Mouse (Mus musculus) right cerebral cortex, postnatal 25 days (tissue): ENCODE results near the gene Pax7.

Experiments used
- DNase-seq: peaks from one replicate; pipeline ENCODE4 v3.0.0; 2022

Pax7 gene

DNA sequence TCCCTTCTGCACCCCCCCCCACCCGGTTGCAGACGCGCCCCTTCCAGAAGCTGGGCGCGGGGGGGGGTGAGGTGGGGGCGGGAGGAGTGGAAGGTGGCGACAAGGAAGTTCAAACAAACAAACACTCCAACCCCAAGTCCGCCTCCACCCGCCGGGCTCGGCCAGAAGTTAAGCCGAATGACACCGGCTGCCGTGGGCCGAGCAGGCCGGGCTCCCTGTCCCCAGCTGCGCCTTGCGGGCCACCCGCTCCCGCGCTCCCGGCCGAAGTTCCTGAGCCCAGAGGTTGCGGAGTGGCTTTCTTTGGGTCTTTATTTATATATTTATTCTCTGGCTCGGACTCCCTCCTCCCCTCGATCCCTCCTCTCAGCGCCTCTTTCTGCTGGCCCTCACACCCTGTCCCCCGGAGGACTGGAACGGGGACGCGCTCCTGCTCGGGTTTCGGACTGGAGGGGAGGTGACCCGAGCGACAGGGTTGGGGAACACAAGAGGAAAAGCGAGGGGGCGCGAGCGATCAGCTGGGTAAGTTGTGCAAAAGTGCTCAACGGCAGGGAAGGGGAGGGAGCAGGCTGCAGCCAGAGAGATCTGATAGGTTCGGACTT is at the start of gene Pax7:
TSS of gene Pax7 (minus strand) at position 493 of the 599 bp plus-strand sequence.
- DNase-seq, result no peak

DNA sequence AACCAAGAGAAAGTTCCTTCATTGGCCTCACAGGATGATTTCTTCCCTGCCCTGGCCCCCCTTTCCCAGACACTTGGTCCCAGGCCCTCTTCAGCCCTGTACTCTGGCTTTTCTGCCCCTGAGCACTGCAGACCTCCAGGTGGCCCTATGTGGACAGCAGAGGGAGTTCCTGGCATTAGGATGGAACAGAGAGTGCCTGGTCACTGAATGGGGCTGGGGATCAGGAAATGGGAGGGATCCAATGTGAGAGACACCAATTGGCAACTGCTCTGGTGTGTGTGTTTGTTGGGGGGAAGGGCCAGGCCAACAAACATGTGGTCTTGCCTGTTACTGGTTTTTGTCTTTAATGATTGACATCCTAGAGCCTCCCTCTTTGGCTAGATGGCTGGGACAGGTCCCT is 48.5 kb upstream of the Pax7 start:
- DNase-seq, result no peak

DNA sequence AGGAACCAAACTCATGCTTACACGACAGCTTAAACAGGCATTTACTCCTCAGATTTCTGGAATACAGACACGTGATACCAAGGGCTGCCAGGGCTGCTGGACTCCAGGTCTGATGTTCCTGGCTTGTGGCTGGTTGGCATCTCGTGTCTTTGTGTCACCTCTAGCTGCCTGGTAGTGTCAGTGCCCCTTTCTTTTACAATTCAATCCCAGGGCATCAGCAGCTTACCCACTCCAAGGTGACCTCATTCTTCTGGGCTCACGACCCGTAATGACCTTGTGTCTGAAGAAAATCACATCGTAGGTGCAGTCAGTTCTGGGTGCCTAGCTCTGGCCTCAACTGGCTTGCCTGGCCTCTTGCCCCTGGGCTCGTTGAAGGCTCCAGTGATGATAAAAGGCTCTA is 46.0 kb upstream of the Pax7 start:
- no peak for DNase-seq

DNA sequence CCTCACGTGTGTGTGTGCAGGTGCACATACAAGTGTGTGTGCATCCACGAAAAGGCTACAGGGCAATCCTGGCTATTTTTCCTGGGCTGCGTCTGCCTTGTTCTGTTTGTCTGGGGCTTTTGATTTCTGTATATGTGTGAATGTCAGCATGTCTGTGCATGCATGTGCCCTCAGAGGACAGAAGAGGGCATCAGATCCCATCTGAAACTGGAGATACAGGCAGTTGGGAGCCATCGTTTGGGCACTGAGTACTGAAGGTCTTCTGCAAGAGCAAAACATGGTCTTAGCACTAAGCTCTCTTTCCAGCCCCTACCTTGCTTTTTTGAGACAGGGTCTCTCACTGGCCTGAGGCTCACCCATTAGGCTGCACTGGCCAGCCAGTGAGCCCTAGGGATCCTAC is 45.1 kb upstream of the Pax7 start:
- no peak for DNase-seq

DNA sequence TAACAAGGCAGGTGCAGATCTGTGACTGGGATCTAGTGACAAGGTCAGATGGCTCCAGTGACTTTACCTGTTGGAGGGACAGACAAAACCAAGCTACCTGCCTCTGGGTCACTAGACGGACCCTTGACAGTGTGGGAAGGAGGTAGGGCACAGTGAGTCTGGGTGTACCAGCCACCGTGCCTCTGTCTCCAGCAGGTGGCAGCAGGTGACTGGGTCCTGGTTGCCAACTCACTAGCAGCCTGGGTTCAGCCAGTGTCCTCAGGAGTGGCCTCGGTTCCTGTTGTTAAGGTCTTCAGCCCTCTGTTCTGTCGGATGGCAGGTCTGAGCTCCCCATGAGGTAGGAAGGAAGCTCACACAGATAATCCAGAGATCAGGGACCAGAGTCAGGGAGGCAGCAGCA is 43.9 kb upstream of the Pax7 start:
- DNase-seq, result peak; percentile 67

DNA sequence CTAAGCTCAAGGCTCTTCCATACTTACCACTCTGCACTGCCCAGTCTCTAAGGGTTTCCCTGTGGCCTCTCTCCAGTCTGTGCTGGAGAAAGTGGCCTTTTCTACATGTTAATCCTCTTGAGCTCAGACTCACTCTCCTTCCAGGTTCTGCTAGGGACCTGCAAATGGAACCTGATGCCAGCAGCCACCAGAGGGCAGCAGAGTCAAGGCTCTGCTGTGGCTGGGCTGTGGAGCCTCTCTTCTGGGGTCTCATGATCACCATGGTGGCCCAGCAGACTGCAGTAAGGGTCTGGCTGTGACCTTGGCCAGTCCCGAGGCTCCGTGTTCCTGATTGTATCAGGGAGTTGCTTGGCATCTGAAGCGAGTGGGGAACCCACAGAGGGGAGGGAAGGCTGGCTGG is 39.3 kb upstream of the Pax7 start:
- peak; percentile 31 for DNase-seq

DNA sequence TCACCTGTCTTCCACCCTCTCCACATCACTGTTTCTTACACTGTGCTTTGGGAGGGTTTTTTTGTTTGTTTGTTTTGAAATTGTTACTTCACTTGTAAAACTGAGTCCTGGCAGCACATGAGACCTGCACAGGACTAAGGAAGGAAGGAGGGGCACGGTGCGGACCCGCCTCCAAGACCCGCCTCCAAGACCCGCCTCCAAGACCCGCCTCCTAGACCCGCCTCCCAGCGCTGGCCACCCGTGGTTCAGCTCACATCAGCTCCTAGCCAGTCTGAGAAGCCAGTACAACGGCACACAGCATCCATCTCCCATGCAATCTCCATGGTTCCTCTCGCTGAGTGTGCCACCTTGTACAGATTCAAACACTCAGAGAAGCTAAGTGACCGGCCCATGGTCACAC is 38.4 kb upstream of the Pax7 start:
- no peak for DNase-seq

DNA sequence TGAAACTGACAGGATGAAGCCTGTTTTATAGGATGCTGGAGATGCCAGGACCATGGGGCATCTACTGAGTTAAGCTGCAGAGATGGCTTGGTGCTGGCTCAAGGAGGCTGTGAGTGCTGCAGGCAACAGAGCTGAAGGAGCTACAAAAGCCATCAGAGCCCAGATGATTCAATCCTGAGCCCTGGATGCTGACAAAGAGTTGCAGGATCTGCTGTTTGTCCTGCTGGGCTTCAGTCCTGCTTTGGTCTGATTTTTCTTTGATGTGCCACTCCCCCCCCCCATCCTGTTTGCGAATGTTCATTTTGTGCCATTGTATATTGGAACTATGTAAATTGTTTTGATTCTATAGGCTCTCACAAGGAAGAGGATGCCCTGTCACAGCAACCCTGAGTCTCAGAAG is 29.9 kb upstream of the Pax7 start:
- no peak for DNase-seq

DNA sequence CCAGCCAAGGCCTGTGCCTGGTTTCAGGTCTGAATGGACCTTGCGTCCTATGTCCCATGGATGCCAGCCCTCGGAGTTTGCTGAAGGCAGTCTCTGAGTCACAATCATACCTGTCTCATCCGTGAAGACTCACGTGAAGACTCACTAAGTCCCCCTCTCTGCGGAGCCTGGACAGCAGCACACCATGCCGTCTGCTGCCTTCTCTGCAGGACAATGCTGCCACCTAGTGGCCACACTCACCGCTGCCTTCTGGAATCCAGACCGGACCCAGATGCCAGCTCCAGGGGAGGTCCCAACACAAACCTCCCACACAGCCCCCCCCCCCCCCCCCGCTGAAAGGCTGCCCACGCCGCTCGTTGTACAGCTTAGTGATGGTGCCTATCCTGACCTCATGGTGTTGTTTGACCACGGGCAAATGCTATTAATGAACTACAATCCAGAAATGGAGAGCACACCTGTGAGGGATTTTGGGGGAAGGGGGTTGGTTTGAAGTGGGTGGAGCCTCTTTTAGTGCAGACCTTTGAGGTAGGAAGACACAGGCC is 25.4 kb upstream of the Pax7 start:
- DNase-seq, result peak; percentile 80

DNA sequence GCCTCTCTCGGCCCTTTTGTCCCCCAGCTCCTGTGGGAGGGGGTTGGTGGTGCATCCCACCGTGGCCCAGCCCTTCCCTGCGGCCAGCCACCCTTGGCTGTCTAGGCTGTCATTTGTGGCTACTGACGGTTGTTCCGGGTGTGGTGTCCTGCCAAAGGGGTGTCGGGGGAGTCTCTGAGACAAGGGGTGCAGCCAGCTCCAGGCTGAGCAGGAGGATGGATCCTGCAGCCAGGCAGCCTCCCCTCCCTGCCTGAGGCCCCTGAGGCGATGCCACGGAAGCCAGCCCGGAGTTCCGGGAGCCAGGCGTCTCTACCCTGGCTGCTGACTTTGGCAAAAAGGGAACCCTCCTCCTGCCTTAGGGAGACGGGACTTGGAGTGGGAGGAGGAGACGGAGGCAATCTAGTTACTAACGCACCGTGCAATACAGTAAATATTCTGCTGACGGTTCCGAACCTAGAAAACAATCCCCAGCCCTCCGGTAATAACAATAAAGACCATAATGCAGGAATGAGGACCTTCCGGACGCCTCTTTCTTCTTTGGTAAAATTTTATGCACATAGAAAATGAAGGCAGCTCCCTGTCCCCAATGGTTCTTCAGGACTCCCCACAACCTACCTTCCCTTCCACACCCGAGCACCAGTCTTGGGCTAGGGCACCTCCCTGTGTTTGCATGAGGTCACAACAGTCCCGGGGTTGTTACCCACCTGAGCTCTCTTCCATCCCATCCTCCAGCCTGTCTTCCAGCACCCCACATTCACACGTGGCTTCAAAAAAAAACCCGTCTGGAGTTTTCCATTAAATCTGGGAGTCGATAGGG is 19.1 kb upstream of the Pax7 start:
- no peak for DNase-seq

DNA sequence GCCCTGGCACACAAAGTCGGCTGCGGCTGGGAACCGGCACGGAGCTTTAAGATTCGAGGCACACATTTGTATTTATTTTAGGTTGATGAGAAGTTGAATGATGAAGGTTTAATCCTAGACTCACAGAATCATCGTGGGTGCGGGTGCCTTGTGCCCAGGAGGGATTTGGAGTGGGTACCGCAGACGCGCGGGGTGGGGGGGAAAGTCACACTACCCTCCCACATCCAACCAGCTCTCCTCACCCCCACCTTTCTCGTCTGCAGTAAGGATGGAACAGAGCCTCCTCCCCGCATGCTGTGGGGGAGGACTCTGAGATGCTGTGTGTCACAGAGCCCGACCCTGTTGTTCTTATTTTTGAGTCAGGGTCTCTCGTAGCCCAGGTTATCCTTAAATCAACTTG is 18.1 kb upstream of the Pax7 start:
- no peak for DNase-seq

DNA sequence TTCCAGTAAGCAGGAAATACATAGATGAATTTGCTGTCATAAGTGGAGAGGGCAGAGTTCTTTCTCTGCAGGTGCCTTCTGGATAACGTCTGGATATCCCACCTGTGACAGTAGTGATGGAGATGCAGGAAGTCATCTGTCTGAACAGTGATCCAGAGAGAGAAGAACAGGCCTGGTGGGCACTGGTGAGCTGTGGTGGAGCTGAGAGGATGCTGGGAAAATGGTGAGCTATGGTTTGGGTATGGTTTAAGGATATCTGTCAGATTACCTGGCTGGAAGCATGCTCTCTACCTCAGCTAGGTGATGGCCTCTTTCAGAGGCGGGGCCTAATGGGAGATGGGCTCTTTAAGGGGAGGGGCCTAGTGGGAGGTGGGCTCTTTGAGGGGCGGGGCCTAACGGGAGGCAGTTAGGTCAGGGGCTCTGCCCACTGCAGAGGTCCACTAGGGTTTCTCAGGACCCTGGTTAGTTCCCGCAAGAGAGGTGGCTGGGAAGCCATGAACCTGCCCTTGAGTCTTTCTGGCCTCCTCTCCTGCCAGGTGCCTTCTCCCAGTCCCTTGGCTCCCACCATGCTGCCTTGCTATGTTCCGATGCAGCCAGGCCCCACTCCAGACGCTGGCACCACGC is 17.3 kb upstream of the Pax7 start:
- DNase-seq, result no peak

DNA sequence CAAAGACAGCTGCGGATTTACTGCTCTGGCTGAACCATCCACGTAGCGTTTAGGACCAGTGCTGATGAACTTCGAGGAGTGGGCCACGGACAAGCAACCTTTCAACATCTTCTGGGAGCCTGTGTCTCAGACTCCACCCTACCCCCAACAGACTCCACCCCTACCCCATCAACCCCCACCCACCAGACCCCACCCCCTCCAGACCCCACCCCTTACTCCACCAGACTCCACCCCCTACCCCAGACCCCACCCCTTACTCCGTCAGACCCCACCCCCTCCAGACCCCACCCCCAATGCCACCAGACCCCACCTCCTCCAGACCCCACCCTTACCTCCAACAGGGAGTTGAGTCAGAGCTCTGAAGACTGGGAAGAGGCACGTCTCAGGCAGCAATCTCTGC is 10.1 kb upstream of the Pax7 start:
- DNase-seq, result no peak

DNA sequence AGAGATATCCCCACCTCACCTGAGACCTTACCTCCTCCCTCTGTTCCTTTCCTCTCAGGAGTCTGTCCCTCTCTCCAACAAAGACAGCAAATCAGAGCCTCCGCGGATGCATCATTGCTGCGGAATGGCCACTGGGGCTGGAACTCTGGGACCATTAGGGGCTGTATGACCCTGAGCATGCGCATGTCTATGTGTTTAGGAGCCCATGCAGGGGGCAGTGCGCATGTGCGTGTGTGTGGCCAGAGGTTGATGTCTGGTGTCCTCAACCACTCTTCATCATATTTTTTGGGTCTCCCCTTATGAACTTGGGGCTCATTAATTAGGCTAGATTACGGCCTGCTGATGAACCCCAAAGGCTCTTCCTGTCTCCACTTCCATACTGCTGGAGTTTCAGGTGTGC is 9.6 kb upstream of the Pax7 start:
- DNase-seq, result no peak

DNA sequence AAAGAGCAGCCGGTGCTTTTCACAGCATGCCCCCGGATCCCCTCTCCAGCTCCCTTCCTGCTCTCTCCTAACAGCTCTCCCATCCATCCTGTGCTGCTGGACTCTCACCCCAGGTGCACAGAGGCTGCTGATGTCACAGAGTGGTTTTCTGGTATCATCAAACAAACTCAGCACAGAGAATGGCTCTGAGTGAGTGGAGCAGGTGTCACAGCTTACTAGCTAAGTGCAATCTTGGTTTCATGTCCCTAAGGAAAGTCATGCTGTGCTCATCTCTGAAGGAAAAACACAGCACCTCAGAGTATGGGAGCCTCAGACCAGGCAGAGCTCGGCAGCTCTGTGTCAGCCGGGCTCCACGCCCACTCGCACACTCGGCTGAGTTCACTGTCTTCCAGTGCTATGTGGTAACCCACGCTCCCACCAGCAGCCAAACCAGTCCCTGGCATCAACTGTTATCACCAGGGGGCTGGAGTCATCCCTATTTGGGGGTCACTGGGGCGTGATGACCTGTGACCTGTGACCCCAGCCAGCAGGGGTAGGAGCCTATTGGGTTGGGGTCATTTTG is 7.7 kb upstream of the Pax7 start:
- DNase-seq, result no peak

DNA sequence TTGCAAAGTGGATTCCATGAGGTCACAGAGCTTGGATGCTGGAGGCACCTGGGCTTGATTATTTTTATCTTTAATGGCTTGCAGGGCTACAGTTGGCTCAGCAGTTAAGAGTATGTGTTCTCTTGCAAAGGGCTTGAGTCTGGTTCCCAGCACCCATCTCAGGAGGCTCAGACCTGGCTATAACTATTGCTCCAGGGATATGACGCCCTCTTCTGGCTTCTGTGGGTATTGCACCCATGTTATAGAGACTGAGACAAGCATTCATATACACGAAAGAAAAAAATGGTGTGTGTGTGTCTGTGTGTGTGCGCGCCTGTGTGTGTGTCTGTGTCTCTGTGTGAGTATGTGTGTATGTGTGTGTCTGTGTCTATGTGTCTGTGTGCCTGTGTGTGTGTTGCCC is 7.1 kb upstream of the Pax7 start:
- DNase-seq, result no peak

DNA sequence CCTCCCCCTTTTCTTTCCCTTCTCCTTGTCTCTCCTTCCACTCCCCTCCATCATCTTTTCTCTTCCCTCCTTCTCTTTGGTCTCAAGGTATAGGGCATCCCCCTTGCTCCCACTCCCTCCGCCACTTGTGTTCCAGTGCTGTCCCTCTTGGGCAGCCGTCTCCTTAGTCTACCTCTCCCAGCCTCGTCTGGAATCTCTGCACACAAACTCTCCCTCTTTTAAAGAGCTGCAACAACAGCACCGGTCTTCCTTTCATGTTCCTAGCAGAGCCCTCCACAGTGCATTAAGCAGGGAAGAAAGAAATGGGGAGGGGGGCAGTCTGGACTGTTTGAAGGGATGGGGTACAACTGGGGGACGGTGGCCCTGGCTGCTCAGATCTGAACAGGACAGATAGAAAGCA is 3.4 kb upstream of the Pax7 start:
- no peak for DNase-seq

DNA sequence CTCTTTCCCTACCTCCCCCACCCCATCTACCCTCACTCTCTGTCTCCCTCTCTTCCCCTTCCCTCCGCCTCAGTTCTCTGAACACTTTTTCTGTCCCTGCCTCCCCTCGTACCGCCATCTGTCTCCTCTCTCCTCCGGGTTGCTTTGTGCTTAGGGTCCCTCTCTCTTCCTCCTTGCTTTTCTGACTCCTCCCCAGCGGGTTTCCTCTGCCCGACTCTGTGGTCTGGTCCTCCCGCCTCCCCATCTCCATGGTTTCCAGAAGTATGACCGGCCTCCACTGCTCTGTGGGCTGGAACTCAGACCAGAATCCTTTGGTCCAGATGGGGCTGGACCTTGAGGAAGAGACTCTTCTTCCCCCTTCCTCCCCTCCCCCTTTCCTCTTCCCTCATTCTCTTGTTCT is 2.9 kb upstream of the Pax7 start:
- DNase-seq, result no peak

DNA sequence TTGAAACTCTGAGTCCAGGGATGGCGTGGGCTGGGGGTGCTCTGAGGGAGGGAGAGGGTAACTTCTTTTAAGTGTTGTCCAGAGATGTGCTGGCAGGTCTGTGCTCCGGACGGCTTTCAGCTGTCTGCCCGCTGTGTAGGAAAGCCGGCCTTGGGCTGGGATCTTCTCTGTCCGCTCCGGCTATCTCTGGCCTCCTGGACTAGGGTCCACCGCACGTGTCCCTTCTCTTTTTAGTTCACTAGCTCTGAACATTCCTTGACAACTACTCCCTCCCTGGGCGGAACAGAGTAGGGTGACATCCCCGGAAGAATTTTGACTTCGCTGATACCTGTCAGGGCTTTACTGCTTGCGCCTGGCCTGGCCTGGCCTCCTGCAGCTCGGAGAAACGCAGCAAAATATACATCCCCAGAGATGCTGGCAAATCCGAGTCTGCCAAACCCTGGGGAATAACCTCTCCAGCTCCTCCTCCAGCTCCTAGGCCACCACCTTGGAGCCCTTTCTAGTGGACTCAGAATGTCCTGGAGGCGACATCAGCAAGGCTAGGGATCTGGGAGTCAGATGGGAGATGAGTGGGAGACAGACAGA is 581 bp upstream of the Pax7 start:
- no peak for DNase-seq

DNA sequence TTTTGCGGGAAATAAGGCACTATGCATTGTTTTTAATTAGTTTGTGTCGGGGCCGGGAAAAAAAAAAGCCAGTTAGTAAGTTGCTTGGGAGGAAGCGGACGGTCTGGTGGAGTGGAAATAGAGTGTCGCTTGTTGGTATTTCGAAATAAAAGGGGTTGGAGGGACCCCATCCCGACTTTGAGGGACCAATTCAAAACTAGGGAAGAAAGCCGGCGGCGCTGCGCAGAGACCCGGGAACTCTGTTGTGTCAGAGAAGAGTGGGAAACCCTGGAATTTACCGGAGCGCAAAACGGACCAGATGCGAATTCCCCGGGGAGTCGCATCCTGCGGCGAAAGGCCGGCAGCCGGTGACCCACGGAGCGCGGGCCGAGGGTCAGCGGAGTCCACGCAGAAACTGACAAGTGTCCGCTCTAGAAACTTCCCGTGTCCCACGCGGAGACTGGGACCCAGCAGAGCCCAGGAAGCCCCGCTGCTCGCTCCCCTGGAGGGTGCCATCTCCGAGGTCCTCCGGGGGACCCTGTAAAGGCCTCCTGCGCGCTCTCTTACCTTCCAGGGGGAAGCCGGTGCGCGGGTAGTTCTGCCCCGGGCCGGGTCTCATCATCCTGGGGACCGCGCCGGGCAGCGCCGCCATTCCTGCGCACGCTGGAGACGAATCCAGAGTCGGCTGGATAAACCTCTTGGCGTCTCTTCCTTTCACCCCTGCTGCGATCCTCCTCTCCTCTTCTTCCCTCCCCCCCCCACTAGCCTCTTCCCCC is 870 bp downstream of the Pax7 start:
- DNase-seq, result no peak

DNA sequence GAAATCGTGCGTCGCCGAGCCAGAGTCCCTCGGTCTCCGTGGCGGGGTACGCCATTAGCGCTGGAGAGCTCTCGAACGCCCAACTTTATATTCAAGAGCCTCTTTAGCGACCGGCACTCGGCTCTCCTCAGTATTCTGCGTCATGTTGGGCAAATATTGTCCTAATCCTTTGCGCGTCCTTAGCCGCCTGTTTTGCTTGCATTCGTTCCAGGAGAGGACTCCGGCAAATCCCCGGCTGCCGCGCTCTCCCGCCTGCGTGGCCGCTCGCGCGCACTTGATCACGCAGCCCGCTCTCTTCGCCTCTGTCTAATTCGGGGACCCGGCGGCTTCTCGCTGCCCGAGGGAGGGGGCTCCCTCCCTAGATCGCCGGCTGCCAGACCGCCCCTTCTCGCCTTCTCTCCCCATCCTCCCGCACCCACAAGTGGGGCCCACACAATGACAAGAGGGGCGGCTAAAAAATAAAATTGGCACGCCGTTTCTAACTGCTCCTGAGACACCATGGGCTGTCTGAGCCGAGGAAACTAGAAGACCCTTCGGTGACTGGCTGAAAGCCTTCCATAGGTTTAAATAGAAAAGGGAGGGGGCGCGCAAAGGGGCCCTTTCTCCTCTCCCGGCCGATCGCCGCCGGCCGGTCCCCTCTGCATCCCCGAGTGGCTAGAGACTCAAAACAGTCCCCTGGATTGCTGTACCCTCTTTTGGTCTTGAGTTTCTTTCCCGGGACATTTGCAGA is 1.7 kb downstream of the Pax7 start:
- no peak for DNase-seq
